Mouse (Mus musculus): Measurements from ENCODE around the gene Hcfc1. TPM values are rescaled to one million over a fixed set of nuclear protein-coding genes. Genes with fewer than 3 reads are reported as not detected.

Gene Hcfc1
- 43.0 and 43.1 TPM in 2 replicates for polyA plus RNA-seq (2012; rRNA removed)

- peak within 1 kb of the TSS; percentile 100 for H3K27ac ChIP-seq (ENCODE audit: insufficient read depth, low read length)
- H3K27me3 ChIP-seq (ENCODE audit: control insufficient read depth, insufficient read depth, low read length), result no peaks in the 10 kb centered on the region
- TF ChIP-seq POLR2A (IDR thresholded peaks at IDR 0.05; ENCODE audit: borderline replicate concordance, insufficient read depth, low read length) (0 out of 2 replicates have a peak, but pooled peaks have one; percentile 32), CTCF (IDR thresholded peaks at IDR 0.05; ENCODE audit: borderline replicate concordance, insufficient read depth, low read depth, low read length) (no peak)
- peak; percentile 89 to 90 for DNase-seq
- peak within 1 kb of the TSS; percentile 100 for H3K4me3 ChIP-seq (replicated peaks; ENCODE audit: insufficient read depth, low read depth, low read length)
- 9% methylated on average over 58 of the region's 58 CpGs for WGBS
- H3K4me1 ChIP-seq (ENCODE audit: control insufficient read depth, insufficient read depth, low read length), result peaks cover 2% of the 10 kb centered on the region
Observed at GRCm38 (mm10) chrX:73966248-73967176, at the start of gene Hcfc1. Gene Hcfc1 (minus strand): TSS chrX:73966357.

- WGBS, result 89% methylated on average over 1 of the region's 1 CpGs
- no peak for DNase-seq
- H3K4me3 ChIP-seq (replicated peaks; ENCODE audit: insufficient read depth, low read depth, low read length), result no peak overlapping the region
Observed at GRCm38 (mm10) chrX:74014597-74014996, 48.4 kb upstream of the Hcfc1 start.

GRCm38 (mm10) chrX:74008063-74008462 lies 41.9 kb upstream of the Hcfc1 start:
- TF ChIP-seq POLR2A (IDR thresholded peaks at IDR 0.05; ENCODE audit: borderline replicate concordance, insufficient read depth, low read length) (no peak), CTCF (IDR thresholded peaks at IDR 0.05; ENCODE audit: borderline replicate concordance, insufficient read depth, low read depth, low read length) (no peak)
- H3K27me3 ChIP-seq (ENCODE audit: control insufficient read depth, insufficient read depth, low read length), result no peaks in the 10 kb centered on the region
- 27% methylated on average over 8 of the region's 8 CpGs for WGBS
- H3K4me3 ChIP-seq (replicated peaks; ENCODE audit: insufficient read depth, low read depth, low read length), result no peak overlapping the region
- H3K4me1 ChIP-seq (ENCODE audit: control insufficient read depth, insufficient read depth, low read length), result no peaks in the 10 kb centered on the region
- no peak for DNase-seq
- H3K27ac ChIP-seq (ENCODE audit: insufficient read depth, low read length), result no peak overlapping the region

More at GRCm38 (mm10) chrX:74014597-74014996, 48.4 kb upstream of the Hcfc1 start:
- Histone ChIP-seq H3K27me3 (ENCODE audit: control insufficient read depth, insufficient read depth, low read length) (no peaks in the 10 kb centered on the region), H3K27ac (ENCODE audit: insufficient read depth, low read length) (no peak overlapping the region), H3K4me1 (ENCODE audit: control insufficient read depth, insufficient read depth, low read length) (no peaks in the 10 kb centered on the region)
- TF ChIP-seq CTCF (IDR thresholded peaks at IDR 0.05; ENCODE audit: borderline replicate concordance, insufficient read depth, low read depth, low read length) (no peak), POLR2A (IDR thresholded peaks at IDR 0.05; ENCODE audit: borderline replicate concordance, insufficient read depth, low read length) (no peak)

GRCm38 (mm10) chrX:74006401-74006800 lies 40.2 kb upstream of the Hcfc1 start:
- Histone ChIP-seq H3K4me1 (ENCODE audit: control insufficient read depth, insufficient read depth, low read length) (no peaks in the 10 kb centered on the region), H3K27ac (ENCODE audit: insufficient read depth, low read length) (no peak overlapping the region), H3K4me3 (replicated peaks; ENCODE audit: insufficient read depth, low read depth, low read length) (no peak overlapping the region), H3K27me3 (ENCODE audit: control insufficient read depth, insufficient read depth, low read length) (no peaks in the 10 kb centered on the region)
- no peak for TF ChIP-seq CTCF (IDR thresholded peaks at IDR 0.05; ENCODE audit: borderline replicate concordance, insufficient read depth, low read depth, low read length)
- no peak for TF ChIP-seq POLR2A (IDR thresholded peaks at IDR 0.05; ENCODE audit: borderline replicate concordance, insufficient read depth, low read length)
- 78% methylated on average over 21 of the region's 21 CpGs for WGBS
- no peak for DNase-seq

- 70% methylated on average over 2 of the region's 2 CpGs for WGBS
- Histone ChIP-seq H3K4me3 (replicated peaks; ENCODE audit: insufficient read depth, low read depth, low read length) (no peak overlapping the region), H3K27ac (ENCODE audit: insufficient read depth, low read length) (no peak overlapping the region), H3K4me1 (ENCODE audit: control insufficient read depth, insufficient read depth, low read length) (no peaks in the 10 kb centered on the region), H3K27me3 (ENCODE audit: control insufficient read depth, insufficient read depth, low read length) (no peaks in the 10 kb centered on the region)
- DNase-seq, result no peak
- TF ChIP-seq POLR2A (IDR thresholded peaks at IDR 0.05; ENCODE audit: borderline replicate concordance, insufficient read depth, low read length), result no peak
- no peak for TF ChIP-seq CTCF (IDR thresholded peaks at IDR 0.05; ENCODE audit: borderline replicate concordance, insufficient read depth, low read depth, low read length)
Observed at GRCm38 (mm10) chrX:74003644-74004043, 37.5 kb upstream of the Hcfc1 start.

GRCm38 (mm10) chrX:74001024-74001423 lies 34.9 kb upstream of the Hcfc1 start:
- H3K4me3 ChIP-seq (replicated peaks; ENCODE audit: insufficient read depth, low read depth, low read length), result no peak overlapping the region
- WGBS, result 83% methylated on average over 3 of the region's 3 CpGs
- TF ChIP-seq CTCF (IDR thresholded peaks at IDR 0.05; ENCODE audit: borderline replicate concordance, insufficient read depth, low read depth, low read length), result no peak
- no peak for TF ChIP-seq POLR2A (IDR thresholded peaks at IDR 0.05; ENCODE audit: borderline replicate concordance, insufficient read depth, low read length)
- H3K27me3 ChIP-seq (ENCODE audit: control insufficient read depth, insufficient read depth, low read length), result no peaks in the 10 kb centered on the region
- no peak for DNase-seq
- H3K4me1 ChIP-seq (ENCODE audit: control insufficient read depth, insufficient read depth, low read length), result no peaks in the 10 kb centered on the region
- no peak overlapping the region for H3K27ac ChIP-seq (ENCODE audit: insufficient read depth, low read length)

- Histone ChIP-seq H3K4me1 (ENCODE audit: control insufficient read depth, insufficient read depth, low read length) (no peaks in the 10 kb centered on the region), H3K27me3 (ENCODE audit: control insufficient read depth, insufficient read depth, low read length) (no peaks in the 10 kb centered on the region), H3K27ac (ENCODE audit: insufficient read depth, low read length) (no peak overlapping the region), H3K4me3 (replicated peaks; ENCODE audit: insufficient read depth, low read depth, low read length) (no peak overlapping the region)
- 27% methylated on average over 8 of the region's 8 CpGs for WGBS
- TF ChIP-seq CTCF (IDR thresholded peaks at IDR 0.05; ENCODE audit: borderline replicate concordance, insufficient read depth, low read depth, low read length), result no peak
- no peak for TF ChIP-seq POLR2A (IDR thresholded peaks at IDR 0.05; ENCODE audit: borderline replicate concordance, insufficient read depth, low read length)
- DNase-seq, result peak in 1 of 2 experiments; percentile 6
Observed at GRCm38 (mm10) chrX:73998911-73999869, 33.0 kb upstream of the Hcfc1 start.
